8 mouse cellular contexts compared by ENCODE assay signal in genomic region chr6:72851633-72852032, GRCm38 (mm10). TPM values are rescaled to one million over a fixed set of nuclear protein-coding genes. Genes with fewer than 3 reads are reported as not detected.
DNase-seq lines count a peak whose midpoint lies in the region.

No protein-coding gene starts in this region.

- intact Hi-C loops in gastrocnemius, postnatal 14 days (cut with DNase I; ENCODE audit: low total_unique reads): no loop called here

- peak; percentile 19 for DNase-seq in gastrocnemius, postnatal 14 days
- DNase-seq in gastrocnemius, postnatal 10 days: no peak
- peak; percentile 27 for DNase-seq in right cerebral cortex, postnatal 4 days
- no peak for DNase-seq in right cerebral cortex, postnatal 25 days
- peak; percentile 19 for DNase-seq in forelimb bud, embryonic 11.5 days (ENCODE audit: low read depth, low spot score)
- peak; percentile 43 for DNase-seq in mesoderm, embryonic 11.5 days (ENCODE audit: low read depth, low spot score)
- DNase-seq in urinary bladder, postnatal 10 days (ENCODE audit: low spot score): no peak
- no peak for DNase-seq in layer of hippocampus, adult 11-12 months (ENCODE audit: low spot score)

RNA-seq across cellular contexts. Expression of gene Kcmf1, which starts 48.1 kb away (rescaled TPM):
- 10 to 100 TPM; 78.7 to 84.8 TPM for total RNA-seq in gastrocnemius, postnatal 14 days (2021)
- total RNA-seq in gastrocnemius, postnatal 10 days (2021): 10 to 100 TPM; 84.0 to 87.2 TPM

Comparison
In these comparisons a context has a peak if more than half of its experiments do, and no peak if none do; other contexts are left out.
1. DNase-seq: peak in gastrocnemius, postnatal 14 days (single experiment), right cerebral cortex, postnatal 4 days (single experiment), forelimb bud, embryonic 11.5 days (single experiment) and mesoderm, embryonic 11.5 days (single experiment); none in gastrocnemius, postnatal 10 days (single experiment), right cerebral cortex, postnatal 25 days (single experiment), urinary bladder, postnatal 10 days (single experiment) and layer of hippocampus, adult 11-12 months (single experiment).